Mouse (Mus musculus) cerebellum, adult 9-11 months (tissue): ENCODE data around the gene Adra1b.

Experiments used
- DNase-seq: peaks from one replicate; pipeline ENCODE4 v3.0.0; 2022

Gene Adra1b

GRCm38 (mm10) chr11:43892546-43892945 lies 8.5 kb downstream of the Adra1b start:
- DNase-seq: no peak

- DNase-seq: no peak
Measured at GRCm38 (mm10) chr11:43891457-43891856, 9.6 kb downstream of the Adra1b start.

- no peak for DNase-seq
Measured at GRCm38 (mm10) chr11:43889208-43889915, 11.6 kb downstream of the Adra1b start.

GRCm38 (mm10) chr11:43888736-43889135 lies 12.3 kb downstream of the Adra1b start:
- DNase-seq: no peak

GRCm38 (mm10) chr11:43887597-43887996 lies 13.4 kb downstream of the Adra1b start:
- no peak for DNase-seq

- DNase-seq: no peak
Measured at GRCm38 (mm10) chr11:43884521-43884920, 16.5 kb downstream of the Adra1b start.

- DNase-seq: no peak
Measured at GRCm38 (mm10) chr11:43883641-43884181, 17.3 kb downstream of the Adra1b start.

GRCm38 (mm10) chr11:43877211-43877610 lies 23.8 kb downstream of the Adra1b start:
- DNase-seq: no peak

GRCm38 (mm10) chr11:43867721-43868281 lies 33.2 kb downstream of the Adra1b start:
- no peak for DNase-seq

- DNase-seq: no peak
Measured at GRCm38 (mm10) chr11:43865298-43866165, 35.5 kb downstream of the Adra1b start.

- DNase-seq: no peak
Measured at GRCm38 (mm10) chr11:43853046-43853445, 48.0 kb downstream of the Adra1b start.

GRCm38 (mm10) chr11:43848056-43848455 lies 53.0 kb downstream of the Adra1b start:
- peak; percentile 2 for DNase-seq

GRCm38 (mm10) chr11:43841596-43841995 lies 59.4 kb downstream of the Adra1b start:
- no peak for DNase-seq

GRCm38 (mm10) chr11:43840491-43840890 lies 60.5 kb downstream of the Adra1b start:
- no peak for DNase-seq

- peak; percentile 23 for DNase-seq
Measured at GRCm38 (mm10) chr11:43835880-43836740, 64.9 kb downstream of the Adra1b start.

- DNase-seq: no peak
Measured at GRCm38 (mm10) chr11:43835456-43835855, 65.6 kb downstream of the Adra1b start.

- DNase-seq: no peak
Measured at GRCm38 (mm10) chr11:43834531-43834930, 66.5 kb downstream of the Adra1b start.

- peak; percentile 2 for DNase-seq
Measured at GRCm38 (mm10) chr11:43831530-43831929, 69.5 kb downstream of the Adra1b start.

GRCm38 (mm10) chr11:43826769-43827168 lies 74.2 kb downstream of the Adra1b start:
- DNase-seq: no peak

- DNase-seq: no peak
Measured at GRCm38 (mm10) chr11:43823349-43823748, 77.7 kb downstream of the Adra1b start.

- DNase-seq: no peak
Measured at GRCm38 (mm10) chr11:43820552-43821460, 80.2 kb downstream of the Adra1b start.
